In the genomic region with DNA sequence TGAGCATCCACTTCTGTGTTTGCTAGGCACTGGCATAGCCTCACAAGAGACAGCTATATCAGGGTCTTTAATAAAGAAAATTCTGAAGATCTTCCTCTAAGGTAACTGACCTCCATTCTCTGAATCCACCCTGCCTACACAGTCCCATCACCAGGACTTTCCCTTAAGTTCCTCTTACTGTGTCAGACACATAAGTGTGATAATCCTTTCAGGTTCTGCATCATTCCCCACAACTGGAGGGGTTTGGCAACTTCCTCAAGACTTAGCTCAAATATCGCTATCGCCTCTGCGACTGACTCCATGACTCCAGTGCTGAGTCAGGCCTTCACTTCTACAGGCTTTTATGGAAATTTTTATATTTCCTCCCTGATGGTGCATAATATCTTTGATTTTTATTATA, we compare ENCODE assay signal across 20 mouse cellular contexts.
DNase-seq lines count a peak whose midpoint lies in the region; ATAC-seq lines count a peak whose summit lies in the region.
"Had no signal": no experiment of that assay in that cellular context is flagged by ENCODE, and none has a peak within 500 bp of the region (broad histone marks: within the 10 kb centered on the region; RNA-seq: fewer than 3 reads in every experiment).

No protein-coding gene starts in this region.

- peak; percentile 9 for DNase-seq in 416B (ENCODE audit: low read depth)
- DNase-seq in kidney, postnatal 10 days, result no peak
- no peak for DNase-seq in cerebellum, postnatal 10 days
- no peak for DNase-seq in adrenal gland, adult 8-10 months
- DNase-seq: adrenal gland, adult 2 months; adrenal gland, postnatal 10 days; adrenal gland, postnatal 14 days; adrenal gland, postnatal 25 days; adrenal gland, postnatal 36 days; B cell, adult 2 months; cerebellum, adult 11 months; cerebellum, adult 11-12 months; cerebellum, adult 18-20 months; cerebellum, adult 2 months; cerebellum, adult 8-10 months had no signal

- ATAC-seq in granulocyte monocyte progenitor cell, adult 5-6 weeks (replicated peaks; ENCODE audit: poor library complexity, severe bottlenecking), result peak; percentile 73
- ATAC-seq in megakaryocyte progenitor cell, adult 5-6 weeks (replicated peaks; ENCODE audit: poor library complexity), result peak; percentile 64
- ATAC-seq: activated CD4-positive, CD25-positive, alpha-beta regulatory T cell, adult 4 months; CD4-positive, CD25-positive, alpha-beta regulatory T cell, adult 4 months; Patski had no signal
